Mouse (Mus musculus): ENCODE results near the gene Amn1. TPM values are rescaled to one million over a fixed set of nuclear protein-coding genes. Genes with fewer than 3 reads are reported as not detected.
A peak's percentile ranks its signal among the peaks of the same experiment; 100 is the strongest.
"Not testable (repeated sequence)": the region's sequence is repeated elsewhere in the genome, so short reads cannot be mapped to it uniquely, and the experiment has no call there.

The Amn1 gene
- polyA plus RNA-seq, 1 experiment from 2014 or later, result 20.5 TPM

DNA sequence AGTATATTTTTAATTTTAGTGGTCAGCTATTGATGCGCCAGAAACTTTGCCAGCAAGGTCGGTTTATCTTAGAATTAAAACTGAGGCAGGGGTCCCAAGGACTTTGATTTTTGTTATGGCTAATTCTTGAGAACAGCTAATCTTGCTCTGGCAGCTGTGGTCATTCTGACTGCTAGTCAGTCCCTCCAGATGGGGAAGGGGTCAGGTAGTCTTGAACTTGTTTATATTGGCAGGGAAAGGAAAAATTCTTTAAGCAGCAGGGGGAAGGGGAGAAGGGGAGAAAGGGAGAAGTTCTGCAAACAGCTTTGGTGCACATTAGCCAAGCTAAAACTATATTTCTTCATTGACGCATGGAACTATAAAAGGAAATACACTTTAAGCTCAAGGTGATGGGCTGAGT, 8.6 kb upstream of the Amn1 start:
- no peaks in the 10 kb centered on the region for H3K27me3 ChIP-seq (replicated peaks; ENCODE audit: control insufficient read depth, insufficient read depth, low read length)
- no peak for ATAC-seq
- no peak for TF ChIP-seq CTCF (IDR thresholded peaks at IDR 0.05; ENCODE audit: low read depth)
- H3K4me3 ChIP-seq (ENCODE audit: low read depth, low read length), result no peak overlapping the region
- H3K9me3 ChIP-seq (ENCODE audit: control insufficient read depth), result no peaks in the 10 kb centered on the region
- no peaks in the 10 kb centered on the region for H3K36me3 ChIP-seq (ENCODE audit: control insufficient read depth, insufficient read depth)
- no peaks in the 10 kb centered on the region for H3K4me1 ChIP-seq (replicated peaks; ENCODE audit: control insufficient read depth, insufficient read depth, low read length)
- H3K4me2 ChIP-seq (replicated peaks; ENCODE audit: low read depth), result no peak overlapping the region
- no peak overlapping the region for H3K27ac ChIP-seq (ENCODE audit: low read depth, low read length)
- no peak overlapping the region for H3K9ac ChIP-seq (ENCODE audit: low read depth, low read length)
- 71% methylated on average over 3 of the region's 3 CpGs for WGBS

DNA sequence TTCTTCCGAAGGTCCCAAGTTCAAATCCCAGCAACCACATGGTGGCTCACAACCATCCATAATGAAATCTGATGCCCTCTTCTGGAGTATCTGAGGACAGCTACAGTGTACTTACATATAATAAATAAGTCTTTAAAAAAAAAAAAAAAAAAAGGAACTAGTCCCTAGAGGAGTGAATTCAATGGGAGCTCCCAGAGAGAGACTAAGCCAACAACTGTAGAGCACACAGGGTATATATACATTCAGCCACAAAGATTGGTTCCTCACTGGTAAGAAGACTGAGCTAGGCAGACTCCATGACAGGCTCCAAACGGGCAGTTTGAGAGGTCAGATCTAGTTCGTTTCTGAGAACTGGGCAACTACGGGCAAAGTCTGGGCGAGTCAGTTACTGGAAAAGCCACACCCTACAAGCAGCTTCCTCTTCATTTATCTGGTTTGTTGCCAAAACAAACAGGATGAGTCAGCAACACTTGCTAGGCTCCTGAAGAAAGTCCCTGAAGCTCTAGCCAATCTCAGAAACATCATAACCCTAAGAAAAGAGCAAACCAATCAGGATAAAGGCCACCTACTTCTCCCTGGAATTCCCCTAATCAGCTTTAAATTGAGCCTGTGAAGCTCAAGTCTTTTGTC, 4.9 kb upstream of the Amn1 start:
- H3K4me1 ChIP-seq (replicated peaks; ENCODE audit: control insufficient read depth, insufficient read depth, low read length), result no peaks in the 10 kb centered on the region
- no peak for TF ChIP-seq CTCF (IDR thresholded peaks at IDR 0.05; ENCODE audit: low read depth)
- WGBS, result 35% methylated on average over 5 of the region's 5 CpGs
- H3K9me3 ChIP-seq (ENCODE audit: control insufficient read depth), result no peaks in the 10 kb centered on the region
- H3K27ac ChIP-seq (ENCODE audit: low read depth, low read length), result peak overlapping the region; percentile 16; the same call in 1 of the 2 replicates
- no peak overlapping the region for H3K4me3 ChIP-seq (ENCODE audit: low read depth, low read length)
- no peaks in the 10 kb centered on the region for H3K36me3 ChIP-seq (ENCODE audit: control insufficient read depth, insufficient read depth)
- H3K9ac ChIP-seq (ENCODE audit: low read depth, low read length), result no peak overlapping the region
- no peaks in the 10 kb centered on the region for H3K27me3 ChIP-seq (replicated peaks; ENCODE audit: control insufficient read depth, insufficient read depth, low read length)
- 0 out of 2 replicates have a peak overlapping the region, but pooled peaks have one; percentile 21 for H3K4me2 ChIP-seq (replicated peaks; ENCODE audit: low read depth)
- peak; percentile 81 for ATAC-seq

DNA sequence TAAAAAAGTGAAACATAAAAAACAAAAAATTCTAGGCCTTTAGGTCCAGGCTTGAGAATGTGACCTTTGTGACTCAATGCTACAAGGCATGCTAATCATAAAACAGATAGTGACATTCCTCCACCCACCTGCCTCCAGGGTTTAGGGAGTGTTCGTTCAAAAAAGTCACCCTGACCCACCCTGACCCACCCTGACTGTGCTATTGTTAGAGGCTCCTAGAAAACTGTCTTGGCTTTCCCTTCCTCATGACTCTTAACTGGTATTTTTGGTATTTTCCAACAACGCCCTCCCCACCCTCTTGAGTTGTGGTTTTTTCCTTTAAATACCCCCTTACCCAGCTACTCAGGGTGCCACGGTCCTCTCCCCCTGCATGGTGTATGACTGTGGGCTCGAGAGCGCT, 3.4 kb upstream of the Amn1 start:
- H3K27ac ChIP-seq (ENCODE audit: low read depth, low read length); H3K4me1 ChIP-seq (replicated peaks; ENCODE audit: control insufficient read depth, insufficient read depth, low read length); H3K4me2 ChIP-seq (replicated peaks; ENCODE audit: low read depth); H3K9ac ChIP-seq (ENCODE audit: low read depth, low read length); H3K9me3 ChIP-seq (ENCODE audit: control insufficient read depth); ATAC-seq; H3K4me3 ChIP-seq (ENCODE audit: low read depth, low read length); H3K36me3 ChIP-seq (ENCODE audit: control insufficient read depth, insufficient read depth); H3K27me3 ChIP-seq (replicated peaks; ENCODE audit: control insufficient read depth, insufficient read depth, low read length): not testable (repeated sequence)
- WGBS, result 76% methylated on average over 5 of the region's 5 CpGs

DNA sequence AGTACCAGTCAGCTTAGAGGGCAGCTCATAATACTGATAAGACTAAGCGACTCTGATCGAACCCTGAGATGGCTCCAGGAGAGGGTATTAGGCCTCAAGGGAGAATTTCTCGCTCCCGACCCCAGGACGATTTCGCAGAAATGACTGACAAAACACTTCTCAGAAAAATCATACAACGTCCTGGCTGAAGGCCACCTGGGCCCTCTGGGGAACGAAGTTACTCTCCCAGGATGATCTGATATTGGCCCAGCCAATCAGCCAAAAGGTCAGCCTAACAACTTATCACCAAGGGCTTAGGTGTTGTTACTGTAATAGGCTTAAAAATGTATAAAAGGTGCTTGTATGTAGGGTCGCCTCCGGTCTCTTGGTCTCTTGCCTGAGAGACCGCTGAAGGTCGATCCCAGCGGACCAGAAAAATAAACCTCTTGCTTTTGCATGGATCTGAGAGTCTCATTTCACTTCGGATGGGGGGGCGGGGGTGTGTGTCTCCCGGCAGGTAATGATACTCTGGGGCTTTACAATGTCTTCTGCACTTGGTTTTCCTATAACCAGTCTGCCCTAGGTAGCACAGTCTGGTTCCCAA, 919 bp upstream of the Amn1 start:
- 0 out of 2 replicates have a peak, but pooled peaks cover 3% of the 10 kb centered on the region for H3K4me1 ChIP-seq (replicated peaks; ENCODE audit: control insufficient read depth, insufficient read depth, low read length)
- no peak for TF ChIP-seq CTCF (IDR thresholded peaks at IDR 0.05; ENCODE audit: low read depth)
- no peak overlapping the region for H3K4me3 ChIP-seq (ENCODE audit: low read depth, low read length)
- H3K9me3 ChIP-seq (ENCODE audit: control insufficient read depth), result no peaks in the 10 kb centered on the region
- 94% methylated on average over 16 of the region's 16 CpGs for WGBS
- H3K27ac ChIP-seq (ENCODE audit: low read depth, low read length), result no peak overlapping the region
- ATAC-seq, result no peak
- no peak overlapping the region for H3K4me2 ChIP-seq (replicated peaks; ENCODE audit: low read depth)
- no peaks in the 10 kb centered on the region for H3K27me3 ChIP-seq (replicated peaks; ENCODE audit: control insufficient read depth, insufficient read depth, low read length)
- H3K9ac ChIP-seq (ENCODE audit: low read depth, low read length), result no peak overlapping the region
- no peaks in the 10 kb centered on the region for H3K36me3 ChIP-seq (ENCODE audit: control insufficient read depth, insufficient read depth)

DNA sequence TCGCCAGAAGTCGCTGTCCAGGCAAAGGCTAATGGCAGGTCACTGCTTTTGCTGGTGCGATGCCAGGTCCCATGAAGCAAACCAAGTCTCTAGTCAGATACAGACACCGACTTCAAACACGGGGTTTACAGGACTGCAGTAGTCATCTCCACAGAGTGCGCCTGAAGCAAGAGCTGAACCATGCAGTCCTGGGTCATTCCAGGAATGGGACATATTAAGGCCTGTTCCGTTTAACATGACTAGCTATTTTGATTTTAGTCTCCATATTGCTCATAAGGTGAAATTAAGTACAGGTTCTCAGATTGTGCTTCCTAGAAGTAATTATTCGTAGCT, 379 bp upstream of the Amn1 start:
- TF ChIP-seq CTCF (IDR thresholded peaks at IDR 0.05; ENCODE audit: low read depth), result no peak
- H3K36me3 ChIP-seq (ENCODE audit: control insufficient read depth, insufficient read depth), result no peaks in the 10 kb centered on the region
- H3K27ac ChIP-seq (ENCODE audit: low read depth, low read length), result peak overlapping the region; percentile 94
- H3K27me3 ChIP-seq (replicated peaks; ENCODE audit: control insufficient read depth, insufficient read depth, low read length), result no peaks in the 10 kb centered on the region
- peak overlapping the region; percentile 86 for H3K4me3 ChIP-seq (ENCODE audit: low read depth, low read length)
- H3K4me1 ChIP-seq (replicated peaks; ENCODE audit: control insufficient read depth, insufficient read depth, low read length), result 0 out of 2 replicates have a peak, but pooled peaks cover 3% of the 10 kb centered on the region
- ATAC-seq, result peak; percentile 28
- no peaks in the 10 kb centered on the region for H3K9me3 ChIP-seq (ENCODE audit: control insufficient read depth)
- peak overlapping the region; percentile 45; the same call in 1 of the 2 replicates for H3K9ac ChIP-seq (ENCODE audit: low read depth, low read length)
- peak overlapping the region; percentile 82 for H3K4me2 ChIP-seq (replicated peaks; ENCODE audit: low read depth)
- WGBS, result 32% methylated on average over 8 of the region's 8 CpGs

DNA sequence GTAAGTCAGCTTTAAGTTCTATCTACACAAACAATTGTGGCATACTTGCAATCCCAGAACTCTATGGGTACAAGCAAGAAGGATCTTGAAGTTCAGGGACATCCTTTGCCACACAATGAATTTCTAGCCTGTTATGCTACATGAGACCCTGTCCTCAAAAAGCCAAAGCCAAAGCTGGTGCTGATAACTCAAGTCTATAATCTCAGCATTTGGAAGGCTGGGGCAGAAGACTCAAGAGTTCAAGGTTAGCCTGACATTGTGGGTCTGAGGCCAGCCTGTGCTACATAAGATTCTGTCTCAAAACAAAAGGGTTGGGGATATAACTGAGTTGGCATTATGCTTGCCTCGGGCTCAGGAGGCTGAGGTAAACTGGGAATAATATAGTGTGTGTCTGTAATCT, 1.1 kb downstream of the Amn1 start:
- no peak for TF ChIP-seq CTCF (IDR thresholded peaks at IDR 0.05; ENCODE audit: low read depth)
- H3K36me3 ChIP-seq (ENCODE audit: control insufficient read depth, insufficient read depth), result peaks cover 7% of the 10 kb centered on the region
- no peak for ATAC-seq
- no peak overlapping the region for H3K9ac ChIP-seq (ENCODE audit: low read depth, low read length)
- no peaks in the 10 kb centered on the region for H3K27me3 ChIP-seq (replicated peaks; ENCODE audit: control insufficient read depth, insufficient read depth, low read length)
- H3K4me1 ChIP-seq (replicated peaks; ENCODE audit: control insufficient read depth, insufficient read depth, low read length), result 0 out of 2 replicates have a peak, but pooled peaks cover 3% of the 10 kb centered on the region
- no peak overlapping the region for H3K27ac ChIP-seq (ENCODE audit: low read depth, low read length)
- peak overlapping the region; percentile 82 for H3K4me2 ChIP-seq (replicated peaks; ENCODE audit: low read depth)
- WGBS, result 51% methylated on average over 1 of the region's 1 CpGs
- H3K9me3 ChIP-seq (ENCODE audit: control insufficient read depth), result no peaks in the 10 kb centered on the region
- peak overlapping the region; percentile 86 for H3K4me3 ChIP-seq (ENCODE audit: low read depth, low read length)

All from intestine, postnatal 0 days (tissue).